Mouse (Mus musculus) B cell, adult 2 months (primary cell): ENCODE measurements around the gene Tex14.
A peak's percentile ranks its signal among the peaks of the same experiment; 100 is the strongest.
"Not testable (repeated sequence)": the region's sequence is repeated elsewhere in the genome, so short reads cannot be mapped to it uniquely, and the experiment has no call there.

ENCODE experiments used
- DNase-seq, 2 experiments: peaks; one replicate each; pipeline ENCODE4 v3.0.0; 2022

Gene Tex14

GRCm38 (mm10) chr11:87472058-87472457, 67.2 kb downstream of the Tex14 start:
- not testable (repeated sequence) for DNase-seq

- not testable (repeated sequence) for DNase-seq
These were observed 74.3 kb downstream of the Tex14 start for GRCm38 (mm10) chr11:87479172-87479571.

DNA sequence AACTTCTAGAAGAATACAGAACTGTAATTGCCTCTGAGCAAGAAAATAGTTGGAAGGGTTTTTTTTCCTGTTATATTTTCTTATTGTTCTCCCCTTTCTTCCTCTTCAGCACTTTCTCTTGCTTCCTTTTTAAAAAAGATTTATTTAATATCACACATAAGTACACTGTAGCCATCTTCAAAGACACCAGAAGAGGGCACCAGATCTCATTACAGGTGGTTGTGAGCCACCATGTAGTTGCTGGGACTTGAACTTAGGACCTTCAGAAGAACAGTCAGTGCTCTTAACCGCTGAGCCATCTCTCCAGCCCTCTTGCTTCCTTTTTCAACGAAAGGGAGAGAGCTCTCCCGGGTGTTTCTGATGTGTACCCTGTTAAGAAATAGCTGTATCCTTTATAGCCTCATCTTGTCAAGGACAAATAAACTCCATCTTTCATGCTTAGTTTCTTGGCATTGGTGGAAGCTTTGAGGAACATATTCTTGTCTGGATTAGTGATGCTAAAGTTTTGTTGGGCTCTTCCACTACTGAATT, 79.0 kb downstream of the Tex14 start:
- DNase-seq = no peak

DNA sequence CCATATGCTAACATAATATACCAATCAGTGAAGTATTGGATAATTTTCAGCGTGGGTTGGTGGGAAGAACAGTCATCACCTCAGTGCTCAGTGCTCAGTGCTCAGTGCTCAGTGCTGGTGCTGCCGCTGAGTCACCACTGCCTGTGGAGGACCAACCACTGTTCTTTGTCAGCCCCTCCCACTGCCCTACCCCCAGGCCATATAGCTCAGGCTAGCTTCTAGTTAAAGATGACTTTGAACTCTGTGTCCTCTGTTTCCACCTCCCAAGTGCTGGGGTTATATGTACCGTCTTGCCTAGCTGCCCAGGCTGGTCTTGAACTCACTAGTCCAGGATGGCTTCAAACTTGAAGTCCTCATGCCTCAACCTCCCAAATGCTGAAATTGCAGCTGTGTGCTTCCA, 84.1 kb downstream of the Tex14 start:
- DNase-seq = no peak

DNA sequence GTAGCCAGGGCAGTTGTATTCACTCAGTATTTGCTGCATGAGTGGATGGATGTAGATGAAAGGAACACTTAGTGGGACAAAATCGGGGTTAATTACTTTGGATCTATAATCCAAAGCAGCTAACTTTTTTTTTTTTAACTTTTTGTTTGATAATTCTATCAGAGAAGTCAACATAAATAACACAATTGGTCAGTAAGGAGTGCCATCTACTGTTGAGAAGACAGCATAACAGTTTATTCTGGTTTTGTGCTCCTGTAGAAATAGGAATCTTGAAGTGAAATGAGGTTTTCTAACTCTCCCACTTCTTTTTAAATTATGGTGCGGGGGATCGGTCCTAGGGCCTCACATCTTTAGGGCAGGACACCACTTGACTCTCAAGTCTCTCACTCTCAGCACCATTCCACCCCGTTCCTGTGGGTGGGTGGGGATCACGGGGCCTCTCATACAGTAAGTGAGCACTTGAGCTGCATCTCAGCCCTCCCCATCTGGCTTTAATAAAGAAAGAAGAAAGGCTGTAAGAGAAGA, 99.9 kb downstream of the Tex14 start:
- DNase-seq = peak; percentile 16 to 21

DNA sequence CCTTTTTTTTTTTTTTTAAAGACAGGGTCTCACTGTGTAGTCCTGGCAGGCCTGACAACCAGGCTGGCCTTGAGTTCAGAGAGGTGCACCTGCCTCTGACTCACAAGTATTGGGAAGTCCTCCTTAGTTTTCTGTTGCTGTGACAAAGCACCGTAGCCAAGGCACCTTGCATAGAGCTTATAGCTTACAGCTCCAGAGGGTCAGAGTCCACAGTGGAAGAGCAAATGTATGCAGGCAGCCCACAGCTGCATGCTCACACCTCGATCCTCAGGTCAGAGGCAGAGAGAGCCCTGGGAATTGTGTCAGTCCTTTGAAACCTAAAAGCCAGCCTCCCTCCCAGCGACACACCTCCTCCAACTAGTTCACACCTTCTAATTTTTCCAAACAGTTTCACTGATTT, 101.6 kb downstream of the Tex14 start:
- no peak for DNase-seq

DNA sequence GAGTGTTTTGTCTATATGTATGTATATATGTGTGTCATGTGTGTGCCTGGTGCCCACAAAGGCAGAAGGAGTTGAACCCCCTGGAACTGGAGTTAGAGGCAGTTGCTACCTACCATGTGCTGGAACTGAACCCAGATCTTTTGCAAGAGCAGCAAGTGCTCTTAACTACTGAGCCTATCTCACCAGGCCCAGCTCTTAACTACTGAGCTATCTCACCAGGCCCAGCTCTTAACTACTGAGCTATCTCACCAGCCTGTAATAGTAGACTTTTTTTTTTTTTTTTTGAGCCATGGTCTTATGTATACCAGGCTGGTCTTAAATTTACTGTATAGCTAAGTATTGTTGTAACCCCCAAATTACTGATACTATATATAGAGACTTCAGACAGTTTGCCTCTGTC, 102.2 kb downstream of the Tex14 start:
- DNase-seq = no peak

DNA sequence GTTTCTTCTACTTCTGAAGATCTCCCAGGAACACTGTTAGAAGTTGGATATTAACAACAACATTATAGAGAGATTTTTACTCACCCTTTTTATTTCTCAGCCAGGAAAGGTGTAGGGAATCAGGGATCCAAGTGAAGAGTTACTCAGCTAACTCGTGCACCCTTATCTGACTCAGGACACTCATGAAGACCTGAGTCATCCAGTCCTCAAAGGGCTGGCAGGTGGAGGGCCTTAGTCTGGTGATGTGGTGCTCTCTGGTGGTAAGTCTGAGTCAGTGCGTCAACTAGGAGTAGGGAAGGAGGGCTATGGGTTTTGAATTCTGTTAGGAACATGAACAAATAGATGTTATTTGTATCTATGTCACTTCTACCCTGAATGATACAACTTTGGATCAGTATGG, 114.4 kb downstream of the Tex14 start:
- DNase-seq = peak; percentile 50 to 51

- DNase-seq = no peak
These were observed 118.6 kb downstream of the Tex14 start for GRCm38 (mm10) chr11:87523466-87523865.

DNA sequence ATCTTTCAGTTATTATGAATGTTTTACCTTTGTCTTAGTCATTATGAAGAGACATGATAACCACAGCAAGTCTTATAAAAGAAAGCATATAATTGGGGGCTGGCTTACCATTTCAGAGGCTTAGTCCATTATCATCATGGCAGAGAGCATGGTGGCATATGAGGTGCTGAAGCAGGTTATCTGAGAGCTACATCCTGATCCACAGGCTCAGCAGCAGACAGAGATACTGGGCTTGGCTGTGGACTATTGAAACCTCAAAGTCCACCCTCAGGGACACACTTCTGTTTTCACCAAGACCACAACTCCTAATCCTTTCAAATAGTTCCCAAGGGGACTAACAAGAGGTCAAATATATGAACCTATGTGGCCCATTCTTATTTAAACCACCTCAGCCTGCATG, 119.1 kb downstream of the Tex14 start:
- no peak for DNase-seq

DNA sequence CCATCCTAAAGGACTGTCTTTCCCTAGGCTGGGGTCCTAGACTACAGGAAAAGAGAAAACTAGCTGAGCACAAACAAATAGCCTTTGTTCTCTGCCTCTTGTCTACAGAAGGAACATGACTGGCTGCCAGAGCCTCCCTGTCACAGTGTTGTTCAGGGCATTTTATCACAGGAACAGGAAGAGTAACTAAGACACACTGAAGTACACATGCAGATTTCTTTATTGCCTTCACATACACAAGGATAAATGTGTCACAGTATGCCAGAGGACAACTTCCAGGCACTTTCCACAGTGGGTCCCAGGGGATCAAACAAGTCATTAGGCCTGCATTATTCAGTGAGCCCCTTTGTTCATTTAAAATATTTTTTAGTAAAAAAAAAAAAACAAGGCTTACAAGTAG, 119.9 kb downstream of the Tex14 start:
- no peak for DNase-seq

GRCm38 (mm10) chr11:87527364-87527763, 122.5 kb downstream of the Tex14 start:
- no peak for DNase-seq

DNA sequence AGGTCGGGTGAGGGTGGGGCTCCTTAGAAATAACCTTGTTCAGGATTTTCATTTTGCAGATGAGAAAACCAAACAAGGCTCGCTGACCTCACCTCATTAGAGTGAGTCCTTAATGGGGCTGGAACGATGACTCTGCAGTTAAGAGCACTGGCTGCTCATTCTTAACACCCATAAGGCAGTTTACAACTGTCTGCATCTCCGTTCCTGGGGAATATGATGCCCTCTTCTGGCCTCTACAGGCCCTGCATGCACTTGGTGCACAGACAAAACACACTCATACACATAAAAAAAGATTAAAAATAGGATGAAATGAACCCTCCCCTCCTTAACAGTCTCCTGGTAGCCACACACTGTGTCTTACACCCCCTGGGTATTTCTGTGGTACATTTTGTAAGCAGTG, 123.1 kb downstream of the Tex14 start:
- DNase-seq = peak; percentile 13 to 15

GRCm38 (mm10) chr11:87531695-87532094, 126.8 kb downstream of the Tex14 start:
- DNase-seq = peak; percentile 7 to 9

DNA sequence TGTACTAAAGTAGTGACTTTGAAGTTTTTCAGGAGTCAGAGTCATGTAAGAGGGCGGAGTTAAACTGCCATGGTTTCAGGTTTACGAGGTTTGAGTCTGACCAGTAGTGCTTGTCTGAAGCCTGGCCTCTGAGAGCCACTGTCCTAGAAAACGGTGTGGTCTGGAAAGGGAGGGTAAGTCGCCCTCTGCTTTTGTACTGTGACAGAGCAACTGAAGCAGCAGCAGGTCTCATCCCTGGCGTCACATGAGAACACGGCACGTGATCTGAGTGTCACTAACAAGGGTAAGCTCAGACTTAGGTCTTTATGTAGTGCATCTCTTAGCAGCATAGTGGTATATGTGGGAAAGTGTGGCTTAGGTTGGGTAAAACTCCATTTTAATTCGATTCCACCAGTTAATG, 137.4 kb downstream of the Tex14 start:
- DNase-seq = no peak

GRCm38 (mm10) chr11:87542906-87543305, 138.0 kb downstream of the Tex14 start:
- DNase-seq = no peak

- no peak for DNase-seq
These were observed 148.5 kb downstream of the Tex14 start for GRCm38 (mm10) chr11:87553342-87553741.

GRCm38 (mm10) chr11:87554386-87554785, 149.5 kb downstream of the Tex14 start:
- DNase-seq = no peak

- no peak for DNase-seq
These were observed 150.3 kb downstream of the Tex14 start for GRCm38 (mm10) chr11:87555106-87555703.

- DNase-seq = no peak
These were observed 156.3 kb downstream of the Tex14 start for GRCm38 (mm10) chr11:87561208-87561607.

DNA sequence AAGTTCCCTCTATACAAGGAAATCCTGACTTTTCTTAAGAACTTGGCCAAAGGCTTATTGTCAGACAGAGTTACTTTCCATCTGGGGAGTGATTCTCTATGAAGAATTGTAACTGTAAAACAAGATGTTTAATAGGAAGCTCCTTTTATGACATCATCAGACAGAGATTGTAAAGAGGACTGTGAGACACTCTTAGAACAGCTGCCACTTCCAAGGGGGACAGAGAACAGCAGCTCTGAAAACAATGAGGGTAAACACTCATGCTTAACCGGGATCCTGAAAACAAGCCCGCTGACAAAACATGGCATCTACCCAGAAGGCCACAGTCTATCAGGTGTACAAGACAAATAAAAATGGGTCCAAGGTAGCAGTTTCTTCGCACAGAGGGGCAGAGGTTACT, 161.6 kb downstream of the Tex14 start, which contains the start of gene Gm11492:
Gene Gm11492, plus strand, starts transcription at position 153 of the 400 bp plus-strand sequence.
- no peak for DNase-seq

GRCm38 (mm10) chr11:87568255-87568953, 163.5 kb downstream of the Tex14 start, which contains the start of gene Sept4:
Gene Sept4, plus strand, starts transcription at chr11:87568903.
- DNase-seq = no peak

- no peak for DNase-seq
These were observed 165.9 kb downstream of the Tex14 start for GRCm38 (mm10) chr11:87570743-87571142.

DNA sequence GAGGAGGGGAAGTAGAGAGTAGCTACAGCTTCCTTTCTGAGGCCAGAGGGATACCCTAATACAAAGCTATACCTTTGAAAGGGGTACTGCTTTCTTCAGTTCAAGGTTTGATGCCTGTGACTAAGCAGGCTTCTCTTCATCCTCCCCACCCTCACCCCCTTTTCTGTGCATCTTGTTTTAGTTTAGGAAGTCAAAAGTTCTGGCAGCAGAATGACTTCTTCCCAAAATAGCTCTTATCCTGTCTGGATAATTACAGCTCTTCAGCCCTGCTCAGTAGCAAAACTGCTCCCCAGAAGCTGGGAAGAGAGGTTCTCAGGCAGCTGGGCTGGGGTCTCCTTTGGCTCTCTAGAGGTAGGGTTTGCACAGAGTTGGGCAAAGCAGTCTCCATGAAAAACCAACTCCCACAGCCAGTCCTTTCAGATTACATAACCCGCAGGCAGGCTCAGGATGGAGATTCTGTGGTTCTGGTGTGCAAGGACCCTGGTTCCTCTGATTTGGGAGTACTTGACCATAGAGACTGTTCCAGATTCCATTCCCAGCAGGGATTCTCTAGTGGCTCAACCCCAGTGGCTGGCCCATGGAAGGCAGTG, 166.6 kb downstream of the Tex14 start:
- no peak for DNase-seq
